Mouse (Mus musculus) ES-Bruce4 (cell line): ENCODE data around the gene Filip1. TPM values are rescaled to one million over a fixed set of nuclear protein-coding genes. Genes with fewer than 3 reads are reported as not detected.

Source experiments
- H3K27ac ChIP-seq: 2 replicates; pipeline ENCODE4 v1.5.1; 2012; ENCODE audit warnings: low read length, inconsistent platforms; ENCODE audit not compliant: insufficient read depth
- H3K27me3 ChIP-seq: 2 replicates; pipeline ENCODE4 v1.6.1; 2012; ENCODE audit warnings: mild to moderate bottlenecking, low read length, inconsistent platforms; ENCODE audit not compliant: control insufficient read depth, poor library complexity, insufficient read depth, severe bottlenecking
- H3K36me3 ChIP-seq: 2 replicates; pipeline ENCODE4 v1.6.1; 2012; ENCODE audit warnings: inconsistent platforms, mild to moderate bottlenecking, low read length, moderate library complexity; ENCODE audit not compliant: control insufficient read depth, poor library complexity, insufficient read depth, severe bottlenecking
- H3K4me1 ChIP-seq: one replicate; pipeline ENCODE4 v1.8.1; 2011; ENCODE audit warnings: low read length; ENCODE audit not compliant: control insufficient read depth, insufficient read depth
- H3K4me3 ChIP-seq: 2 replicates; pipeline ENCODE4 v1.5.1; 2011; ENCODE audit warnings: low read depth, mild to moderate bottlenecking, low read length
- H3K9ac ChIP-seq: 2 replicates; pipeline ENCODE4 v1.6.1; 2012; ENCODE audit warnings: low read depth, mild to moderate bottlenecking, inconsistent platforms; ENCODE audit not compliant: poor library complexity, severe bottlenecking
- H3K9me3 ChIP-seq: replicated peaks from 2 replicates; pipeline ENCODE4 v1.6.1; 2012; ENCODE audit warnings: mild to moderate bottlenecking, low read length, inconsistent platforms; ENCODE audit not compliant: control insufficient read depth, poor library complexity, insufficient read depth, severe bottlenecking
- CTCF ChIP-seq: IDR thresholded peaks from one replicate; pipeline ENCODE4 v1.8.1; 2011; ENCODE audit warnings: low read depth, low read length
- EP300 ChIP-seq: IDR thresholded peaks from 2 replicates; pipeline ENCODE4 v1.6.1; 2011; ENCODE audit warnings: low read depth, low read length; ENCODE audit not compliant: insufficient read depth
- POLR2A ChIP-seq: IDR thresholded peaks from one replicate; pipeline ENCODE4 v1.8.1; 2011; ENCODE audit warnings: low read length; ENCODE audit not compliant: insufficient read depth
- polyA plus RNA-seq: library from polyadenylated mRNA; stranded (reverse); fragments of >200 nt; gene quantifications from 2 replicates; pipeline ENCODE4 v1.2.4, GENCODE M21; 2011; ENCODE audit warnings: low read depth; ENCODE audit not compliant: missing spikeins, insufficient read depth, insufficient read length

Filip1 gene
- polyA plus RNA-seq, 1 experiment, result not detected

DNA sequence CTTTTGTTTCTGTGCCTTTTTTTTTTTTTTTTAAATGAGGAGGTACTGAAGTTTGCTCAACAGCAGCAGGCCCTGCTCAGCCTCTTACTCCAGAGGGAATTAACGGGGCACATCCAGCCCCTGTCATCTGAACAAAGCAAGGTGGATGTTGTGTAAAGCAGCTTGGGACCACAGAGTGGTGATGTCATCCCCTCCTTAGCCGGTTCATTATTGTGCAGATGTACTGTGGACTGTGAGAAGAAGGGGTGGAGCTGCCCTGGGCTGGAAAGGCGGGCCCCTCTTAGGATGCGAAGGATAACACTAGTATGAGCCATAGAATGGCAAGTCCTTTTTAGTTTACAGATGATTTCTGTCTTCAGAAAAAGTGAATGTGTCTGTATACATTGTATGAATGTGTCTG, 181.8 kb downstream of the Filip1 start:
- H3K9me3 ChIP-seq, result no peaks in the 10 kb centered on the region
- H3K27ac ChIP-seq, result no peak overlapping the region
- H3K27me3 ChIP-seq, result no peaks in the 10 kb centered on the region
- H3K9ac ChIP-seq, result no peak overlapping the region
- no peaks in the 10 kb centered on the region for H3K36me3 ChIP-seq
- no peak overlapping the region for H3K4me3 ChIP-seq
- TF ChIP-seq POLR2A, result no peak
- no peak for TF ChIP-seq EP300
- TF ChIP-seq CTCF, result no peak
- H3K4me1 ChIP-seq, result no peaks in the 10 kb centered on the region

DNA sequence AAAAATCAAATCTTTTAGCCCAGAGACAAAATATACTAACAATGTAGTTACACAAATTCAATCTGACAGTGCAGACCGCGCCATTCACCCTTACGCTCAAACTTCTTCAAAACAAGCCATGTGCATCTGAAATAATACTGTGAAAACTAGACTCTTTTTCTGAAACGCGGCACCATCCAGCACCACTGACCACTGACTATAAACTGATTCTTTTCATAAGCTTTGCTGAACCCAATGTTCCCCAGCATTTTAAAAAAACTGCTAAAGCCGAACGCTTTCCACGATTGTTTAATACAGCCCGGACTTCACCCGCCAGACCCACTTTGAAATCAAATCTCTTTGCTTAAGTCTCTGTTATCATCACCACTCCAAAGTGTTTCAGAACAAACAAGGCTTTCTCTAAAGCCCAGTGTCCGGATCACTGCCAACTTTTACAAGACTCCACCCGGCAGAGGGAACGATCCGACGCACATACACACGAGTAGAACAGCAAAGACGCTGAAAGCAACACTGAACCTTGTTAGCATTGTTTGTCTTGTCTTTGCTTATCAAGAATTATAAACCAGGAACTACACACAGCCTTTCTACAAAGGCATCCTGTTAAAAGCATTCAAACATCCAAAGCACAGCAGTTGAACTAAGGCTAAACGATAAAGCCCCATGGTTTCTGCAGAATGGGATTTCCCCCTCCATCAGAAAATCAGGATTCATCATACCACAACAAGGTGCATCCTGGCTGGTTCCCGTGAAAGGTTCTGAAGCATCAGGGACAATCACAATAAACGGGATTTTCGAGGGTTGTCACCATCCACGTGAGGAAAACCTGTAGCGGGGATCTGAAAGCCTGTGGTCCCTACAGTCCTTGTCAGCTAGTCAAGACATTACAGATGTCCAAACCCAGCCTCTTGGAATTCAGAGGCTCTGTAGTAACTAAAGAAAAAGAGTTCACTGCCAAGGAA, 182.5 kb downstream of the Filip1 start:
- H3K36me3 ChIP-seq, result no peaks in the 10 kb centered on the region
- no peaks in the 10 kb centered on the region for H3K4me1 ChIP-seq
- no peak overlapping the region for H3K27ac ChIP-seq
- H3K27me3 ChIP-seq, result no peaks in the 10 kb centered on the region
- H3K9me3 ChIP-seq, result no peaks in the 10 kb centered on the region
- no peak overlapping the region for H3K9ac ChIP-seq
- H3K4me3 ChIP-seq, result no peak overlapping the region
- TF ChIP-seq CTCF, result no peak
- TF ChIP-seq EP300, result no peak
- TF ChIP-seq POLR2A, result no peak

DNA sequence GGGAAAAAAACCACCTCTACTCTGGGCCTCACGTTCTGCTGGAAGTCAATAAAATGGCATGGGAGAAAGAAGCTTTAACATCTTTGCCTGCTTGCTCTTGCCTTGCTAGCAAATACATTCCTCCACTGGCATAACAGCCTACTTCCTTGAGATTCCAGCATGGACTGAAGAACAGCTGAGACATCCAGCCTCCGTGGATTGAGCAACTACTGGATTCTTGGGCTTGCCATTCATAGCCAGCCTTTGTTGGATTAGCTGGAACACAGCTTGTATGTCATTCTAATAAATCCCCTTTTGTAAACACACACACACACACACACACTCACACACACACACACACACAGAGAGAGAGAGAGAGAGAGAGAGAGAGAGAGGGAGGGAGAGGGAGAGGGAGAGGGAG, 185.6 kb downstream of the Filip1 start:
- Histone ChIP-seq H3K27ac (no peak overlapping the region), H3K36me3 (no peaks in the 10 kb centered on the region), H3K9me3 (no peaks in the 10 kb centered on the region), H3K9ac (no peak overlapping the region), H3K4me3 (no peak overlapping the region), H3K4me1 (no peaks in the 10 kb centered on the region), H3K27me3 (no peaks in the 10 kb centered on the region)
- no peak for TF ChIP-seq EP300
- no peak for TF ChIP-seq CTCF
- TF ChIP-seq POLR2A, result no peak

DNA sequence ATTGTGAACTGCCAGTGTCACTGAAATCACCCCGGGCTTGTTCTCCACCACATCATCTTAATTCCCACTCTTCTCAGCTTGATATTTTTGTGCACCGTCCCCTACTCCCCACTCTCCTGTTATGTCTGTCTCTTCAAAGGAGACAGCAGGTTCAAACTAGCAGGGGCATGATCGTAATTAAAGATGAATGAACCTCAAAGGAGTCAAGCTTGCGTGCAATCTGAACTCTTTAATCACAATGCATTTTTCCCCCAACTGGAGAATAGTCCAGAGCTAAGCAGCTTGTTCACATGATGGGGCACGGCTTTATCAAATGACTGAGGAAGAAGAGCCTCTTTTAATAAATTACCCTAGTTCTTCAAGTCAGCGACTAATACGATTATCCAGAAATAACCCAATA, 187.1 kb downstream of the Filip1 start:
- H3K36me3 ChIP-seq, result no peaks in the 10 kb centered on the region
- no peaks in the 10 kb centered on the region for H3K4me1 ChIP-seq
- no peaks in the 10 kb centered on the region for H3K9me3 ChIP-seq
- no peak overlapping the region for H3K27ac ChIP-seq
- TF ChIP-seq POLR2A (no peak), EP300 (no peak), CTCF (no peak)
- H3K4me3 ChIP-seq, result no peak overlapping the region
- no peak overlapping the region for H3K9ac ChIP-seq
- H3K27me3 ChIP-seq, result no peaks in the 10 kb centered on the region

DNA sequence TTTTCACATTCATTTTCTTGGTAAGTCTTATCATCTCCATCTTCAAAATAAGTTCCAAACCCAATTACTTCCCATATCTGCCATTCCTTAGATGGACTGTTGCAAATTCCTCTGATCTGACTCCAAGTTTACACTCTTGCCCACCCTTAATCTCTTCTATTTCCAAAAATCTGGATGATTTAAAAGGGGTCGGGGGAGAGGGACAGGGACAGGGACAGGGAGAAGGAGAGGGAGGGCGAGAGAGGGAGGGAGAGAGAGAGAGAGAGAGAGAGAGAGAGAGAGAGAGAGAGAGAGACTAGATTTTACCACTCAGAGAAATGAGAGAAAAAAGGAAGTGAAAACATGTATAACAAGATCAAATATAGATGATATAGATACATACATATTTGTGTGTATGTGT, 188.8 kb downstream of the Filip1 start:
- Histone ChIP-seq H3K27ac (no peak overlapping the region), H3K36me3 (no peaks in the 10 kb centered on the region), H3K4me1 (no peaks in the 10 kb centered on the region), H3K4me3 (no peak overlapping the region), H3K27me3 (no peaks in the 10 kb centered on the region), H3K9ac (no peak overlapping the region), H3K9me3 (no peaks in the 10 kb centered on the region)
- no peak for TF ChIP-seq POLR2A
- no peak for TF ChIP-seq CTCF
- TF ChIP-seq EP300, result no peak

DNA sequence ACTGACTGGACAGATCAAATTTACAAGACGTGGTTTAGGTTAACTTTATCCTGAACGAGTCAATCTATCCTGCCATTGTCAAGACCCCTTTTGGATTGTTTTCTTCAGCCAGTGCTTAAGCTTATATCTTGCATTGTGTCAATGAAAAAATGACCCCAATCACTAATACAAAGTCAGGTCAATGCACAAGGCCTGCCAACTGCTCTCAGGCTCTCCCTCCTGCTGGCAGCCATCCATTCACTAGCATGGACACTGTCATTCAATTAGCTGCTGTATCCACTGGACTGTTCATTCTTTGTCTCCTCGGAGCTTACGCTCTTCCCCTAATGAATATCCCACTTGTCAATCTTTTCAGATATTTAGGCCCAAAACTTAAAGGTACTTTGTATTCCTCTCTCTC, 189.2 kb downstream of the Filip1 start:
- H3K4me1 ChIP-seq, result no peaks in the 10 kb centered on the region
- no peak overlapping the region for H3K27ac ChIP-seq
- no peak overlapping the region for H3K4me3 ChIP-seq
- no peak for TF ChIP-seq CTCF
- TF ChIP-seq POLR2A, result no peak
- no peak for TF ChIP-seq EP300
- no peak overlapping the region for H3K9ac ChIP-seq
- no peaks in the 10 kb centered on the region for H3K36me3 ChIP-seq
- no peaks in the 10 kb centered on the region for H3K9me3 ChIP-seq
- no peaks in the 10 kb centered on the region for H3K27me3 ChIP-seq
